Mouse (Mus musculus): ENCODE measurements around the gene Pknox2.

The Pknox2 gene

DNA sequence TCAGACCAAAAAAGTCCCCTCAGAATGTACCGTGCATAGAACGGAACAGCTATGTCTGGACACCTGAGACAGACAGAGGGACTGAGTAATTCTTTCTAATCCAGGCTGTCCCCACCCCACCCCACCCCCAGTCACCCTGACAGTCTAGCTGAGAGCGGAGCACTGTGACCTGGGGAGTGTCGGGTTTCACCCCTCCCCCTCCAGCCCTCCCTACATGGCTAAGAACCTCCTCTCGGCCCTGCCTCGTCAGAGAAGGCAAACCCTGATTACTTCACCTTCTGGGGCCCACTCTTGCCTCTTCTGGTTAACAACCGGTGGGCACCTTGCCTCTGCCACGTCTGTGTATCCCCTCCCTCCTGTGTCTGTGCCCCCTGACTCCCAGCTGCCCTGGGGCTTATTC, 7.7 kb downstream of the Pknox2 start:
- DNase-seq = peak; percentile 64 to 71

DNA sequence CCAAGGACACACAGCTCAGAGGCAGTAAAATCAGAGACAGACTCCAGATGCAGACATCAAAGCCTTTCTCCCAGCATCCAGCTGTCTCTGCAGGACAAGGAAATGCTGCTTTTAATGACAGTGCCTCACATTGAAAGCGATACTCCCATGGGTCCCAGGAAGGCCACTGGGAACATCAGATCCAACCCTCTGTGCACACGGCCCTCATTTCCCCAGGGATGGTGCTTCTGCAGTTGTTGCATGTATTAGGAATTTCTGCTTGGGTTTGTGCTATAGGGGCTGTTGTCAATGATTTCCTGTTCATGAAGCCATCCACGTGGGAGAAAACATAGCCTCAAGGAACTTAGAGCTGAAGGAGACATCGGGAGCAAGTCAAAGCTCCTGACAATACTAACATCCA, 8.3 kb downstream of the Pknox2 start:
- no peak for DNase-seq

DNA sequence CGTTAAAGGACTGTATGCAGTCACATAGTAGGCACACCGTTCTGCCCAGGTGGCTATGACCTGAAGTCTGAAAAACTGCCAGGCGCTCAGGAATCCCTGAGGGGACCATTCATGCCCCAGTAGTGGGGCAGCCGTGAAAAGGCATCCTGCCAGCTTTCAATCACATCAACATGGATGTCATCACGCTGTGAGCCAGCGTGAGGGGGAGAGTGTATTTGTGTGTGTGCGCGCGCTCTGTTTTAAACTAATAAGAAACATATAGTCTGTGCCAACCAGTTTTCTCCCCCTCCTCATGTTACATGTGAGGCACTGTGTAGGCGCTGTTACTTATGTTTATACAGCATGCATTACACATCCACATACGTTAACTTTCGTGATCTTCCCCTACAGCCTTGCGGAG, 10.9 kb downstream of the Pknox2 start:
- no peak for DNase-seq

DNA sequence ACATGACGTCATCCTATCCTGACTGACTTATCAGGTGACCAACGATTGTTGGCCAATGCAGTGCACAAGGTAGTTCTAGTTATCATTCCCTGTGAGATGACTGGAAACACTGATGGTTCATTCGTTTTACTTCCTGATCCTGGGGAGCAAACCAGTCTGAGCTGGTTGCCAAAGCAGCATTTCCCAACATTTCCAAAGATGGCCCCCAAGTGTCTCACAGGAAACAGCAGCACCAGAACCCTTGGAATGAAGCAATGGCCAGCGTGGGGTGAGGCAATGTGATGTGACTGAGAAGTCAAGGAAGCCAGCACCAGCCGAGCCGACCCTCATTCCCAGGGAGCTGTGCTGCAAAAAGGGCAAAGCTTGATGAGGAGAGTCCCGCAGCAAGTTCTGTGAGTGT, 13.7 kb downstream of the Pknox2 start:
- peak; percentile 17 to 35 for DNase-seq

DNA sequence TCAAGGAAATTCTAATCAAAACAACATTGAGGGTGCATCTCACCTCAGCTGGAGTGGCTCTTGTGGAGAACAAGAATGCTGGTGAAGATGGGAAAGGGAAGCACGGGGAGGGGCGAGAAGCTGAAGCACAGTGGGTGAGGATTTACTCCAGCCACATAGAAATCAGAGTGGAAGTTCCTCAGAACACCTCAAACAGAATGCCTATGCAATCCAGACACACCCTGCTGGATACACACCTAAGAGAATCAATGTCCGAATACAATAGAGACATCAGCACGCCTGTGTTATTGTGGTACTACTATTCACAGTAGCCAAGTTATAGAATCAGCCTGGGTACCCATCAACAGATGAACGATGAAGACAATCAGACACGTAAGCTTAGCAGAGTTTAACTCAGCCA, 18.2 kb downstream of the Pknox2 start:
- DNase-seq = no peak

DNA sequence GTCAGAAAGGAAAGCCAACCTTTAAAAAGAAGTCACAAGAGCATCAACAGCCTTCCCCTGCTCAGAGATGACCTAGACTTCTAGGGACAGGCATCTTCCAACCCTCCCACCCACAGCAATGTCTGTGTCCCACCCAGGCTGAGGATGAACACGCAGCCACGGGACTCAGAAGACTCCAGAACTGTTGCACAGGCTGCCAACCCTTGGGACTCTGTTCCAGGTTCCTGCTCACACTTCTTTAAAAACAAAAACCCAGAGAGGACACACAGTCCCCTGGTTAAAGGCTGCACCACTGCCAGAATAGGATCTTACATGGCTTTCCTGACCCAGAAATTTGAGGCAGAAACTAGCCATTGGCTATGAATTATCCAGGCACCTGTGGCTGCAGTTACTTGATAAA, 21.0 kb downstream of the Pknox2 start:
- DNase-seq = peak; percentile 25 to 50

DNA sequence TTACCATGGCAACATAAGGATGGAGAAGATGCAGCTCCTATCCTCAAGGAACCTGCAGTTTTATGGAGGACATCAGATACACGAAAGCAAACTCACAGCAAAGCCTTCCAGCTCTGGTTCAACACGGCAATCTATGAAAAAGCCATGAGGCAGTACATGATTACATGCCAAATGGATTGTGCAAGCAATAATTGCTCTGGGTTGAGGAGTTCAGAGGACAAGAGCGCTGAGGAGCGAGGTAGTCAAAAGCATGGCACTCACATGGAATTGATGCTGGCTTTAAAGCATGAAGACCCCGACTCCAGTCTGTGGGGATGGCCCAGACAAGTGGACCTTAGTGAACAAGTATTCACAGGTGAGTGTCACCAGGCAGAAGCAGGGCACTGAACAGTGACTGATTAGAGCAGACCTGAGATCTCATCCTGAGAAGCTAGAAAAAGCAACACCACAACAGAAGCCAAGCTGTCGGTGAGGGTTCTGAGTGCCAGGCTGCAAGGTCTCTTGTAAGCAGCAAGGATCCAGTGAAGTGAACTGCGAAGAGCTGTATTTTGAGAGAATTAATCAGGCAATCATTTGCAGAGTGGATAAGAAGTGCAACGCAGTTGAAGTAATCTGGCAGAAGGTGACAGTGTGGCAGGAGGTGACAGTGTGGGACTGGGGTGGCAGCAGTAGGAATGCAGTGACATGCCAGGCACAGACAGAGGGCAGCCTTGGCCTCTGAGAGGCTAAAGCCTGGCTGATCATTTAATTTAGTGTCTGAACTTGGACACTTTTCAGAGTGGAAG, 22.3 kb downstream of the Pknox2 start:
- peak in 1 of 2 experiments; percentile 38 for DNase-seq

DNA sequence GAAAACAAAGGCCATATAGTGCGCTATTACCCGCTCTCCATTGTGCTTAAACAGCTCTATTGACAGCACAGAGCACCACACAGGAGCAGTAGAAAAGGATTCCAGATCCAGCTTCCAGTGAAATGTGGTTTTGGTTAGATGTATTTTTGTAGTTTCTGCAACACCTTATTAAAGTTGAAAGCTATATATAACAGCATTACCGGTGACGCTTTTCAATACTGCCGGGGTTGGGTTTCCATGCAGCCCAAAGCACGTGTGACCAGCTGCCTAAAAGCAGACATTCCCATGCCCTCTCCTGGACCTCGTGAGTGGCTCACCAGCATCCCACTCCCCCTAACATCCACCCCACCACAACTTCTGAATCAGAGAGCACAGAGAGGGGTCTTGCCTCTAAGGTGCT, 23.8 kb downstream of the Pknox2 start:
- no peak for DNase-seq

DNA sequence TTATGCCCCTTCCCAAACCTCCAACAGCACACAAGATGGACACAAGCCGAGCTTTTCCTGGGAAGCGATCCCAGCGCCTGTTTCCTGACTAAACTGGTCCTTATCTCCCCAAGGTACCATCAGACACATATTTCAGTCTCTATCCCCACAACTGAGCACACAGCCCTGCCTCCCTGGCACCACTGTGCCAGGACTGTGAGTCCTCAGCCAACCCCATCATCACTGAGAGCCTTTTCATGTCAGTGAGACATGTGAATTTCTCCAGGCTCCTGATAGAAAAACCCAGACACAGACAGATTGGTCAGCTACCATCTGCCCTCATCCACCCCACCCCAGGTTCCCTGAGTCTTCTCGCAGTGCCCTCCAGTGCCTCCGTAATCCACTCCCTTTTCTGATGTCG, 24.2 kb downstream of the Pknox2 start:
- no peak for DNase-seq

DNA sequence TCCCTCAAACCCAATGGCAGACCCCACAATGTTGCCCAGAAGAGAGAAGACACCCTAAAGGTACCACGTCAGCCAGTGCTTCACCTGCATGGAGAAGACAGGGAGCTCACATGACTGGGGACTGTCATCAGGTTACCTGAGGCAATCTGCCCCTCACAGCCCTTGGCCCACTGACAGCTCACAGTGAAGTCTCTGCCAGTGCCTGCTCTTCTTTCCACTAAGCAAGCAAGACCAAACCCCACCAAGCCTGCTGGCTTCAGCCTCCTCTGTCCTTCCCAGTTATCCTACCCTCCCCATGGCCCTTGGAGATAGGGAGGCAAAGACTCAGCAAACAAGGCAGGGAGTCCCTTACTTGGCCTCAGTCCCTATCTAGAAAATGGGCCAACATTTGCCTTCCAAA, 24.8 kb downstream of the Pknox2 start:
- no peak for DNase-seq

DNA sequence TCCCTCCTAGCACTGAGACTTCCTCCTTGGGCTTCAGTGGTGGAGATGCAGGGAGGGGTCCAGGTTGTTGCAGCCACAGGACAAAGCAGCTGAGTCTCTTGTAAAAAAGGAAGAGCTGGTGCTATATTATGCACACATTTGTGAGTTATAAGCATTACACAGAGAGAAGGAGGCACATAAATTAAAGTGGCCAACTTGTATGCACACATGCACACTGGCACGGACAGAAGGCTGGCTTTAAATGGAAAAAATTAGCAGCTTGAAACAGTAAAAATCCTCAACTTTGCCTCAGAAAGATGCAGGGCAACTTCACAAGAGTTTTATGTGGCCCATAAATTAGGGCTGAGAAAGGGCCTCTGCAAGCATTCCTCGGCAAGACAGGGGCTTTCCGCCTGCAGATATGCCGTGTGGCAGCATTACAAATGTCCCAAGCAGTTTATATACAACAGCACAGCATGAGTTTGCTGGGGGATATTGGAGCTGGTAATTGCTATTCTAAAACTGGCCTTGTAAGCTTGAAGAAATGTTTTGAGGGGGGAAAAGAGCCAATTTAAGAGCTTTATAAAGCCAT, 25.4 kb downstream of the Pknox2 start:
- DNase-seq = no peak

DNA sequence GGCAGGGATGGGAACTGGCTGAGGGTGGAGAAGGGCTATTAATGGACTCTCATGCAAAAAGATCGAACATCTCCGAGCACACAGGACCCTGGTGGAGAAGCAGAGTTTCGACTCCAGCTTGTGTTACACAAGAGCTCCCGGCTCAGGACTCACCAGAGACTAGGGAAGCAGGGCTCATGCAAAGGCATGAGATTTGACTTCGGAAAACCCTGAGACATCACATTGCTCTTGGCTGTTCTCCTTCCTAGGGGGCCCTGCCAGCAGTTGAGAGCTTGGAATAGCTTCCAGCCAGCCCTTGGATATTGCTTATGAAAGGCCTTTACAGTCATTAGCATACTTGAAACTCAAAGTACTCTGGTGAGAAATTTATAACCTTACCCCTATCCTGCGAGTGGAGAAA, 26.4 kb downstream of the Pknox2 start:
- peak; percentile 41 to 56 for DNase-seq

DNA sequence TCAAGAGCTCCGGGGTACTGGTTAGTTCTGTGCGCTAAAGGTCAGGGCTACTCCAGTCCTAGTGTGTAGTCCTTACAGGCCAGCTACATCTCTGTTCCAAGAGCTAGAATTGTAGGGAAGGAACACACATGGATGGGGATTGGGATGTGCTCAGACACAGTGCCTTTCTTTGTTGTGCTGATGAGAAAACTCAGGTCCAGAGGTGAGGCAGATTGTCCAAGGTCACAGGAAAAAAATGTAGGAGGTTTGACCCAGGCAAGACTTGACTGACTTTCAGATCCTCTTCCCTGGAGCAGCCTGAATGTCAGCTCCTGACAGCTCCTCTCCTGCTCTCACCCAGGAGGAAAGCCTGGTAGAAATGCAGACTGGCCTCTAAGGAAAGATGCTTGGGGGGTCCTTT, 29.7 kb downstream of the Pknox2 start:
- no peak for DNase-seq

DNA sequence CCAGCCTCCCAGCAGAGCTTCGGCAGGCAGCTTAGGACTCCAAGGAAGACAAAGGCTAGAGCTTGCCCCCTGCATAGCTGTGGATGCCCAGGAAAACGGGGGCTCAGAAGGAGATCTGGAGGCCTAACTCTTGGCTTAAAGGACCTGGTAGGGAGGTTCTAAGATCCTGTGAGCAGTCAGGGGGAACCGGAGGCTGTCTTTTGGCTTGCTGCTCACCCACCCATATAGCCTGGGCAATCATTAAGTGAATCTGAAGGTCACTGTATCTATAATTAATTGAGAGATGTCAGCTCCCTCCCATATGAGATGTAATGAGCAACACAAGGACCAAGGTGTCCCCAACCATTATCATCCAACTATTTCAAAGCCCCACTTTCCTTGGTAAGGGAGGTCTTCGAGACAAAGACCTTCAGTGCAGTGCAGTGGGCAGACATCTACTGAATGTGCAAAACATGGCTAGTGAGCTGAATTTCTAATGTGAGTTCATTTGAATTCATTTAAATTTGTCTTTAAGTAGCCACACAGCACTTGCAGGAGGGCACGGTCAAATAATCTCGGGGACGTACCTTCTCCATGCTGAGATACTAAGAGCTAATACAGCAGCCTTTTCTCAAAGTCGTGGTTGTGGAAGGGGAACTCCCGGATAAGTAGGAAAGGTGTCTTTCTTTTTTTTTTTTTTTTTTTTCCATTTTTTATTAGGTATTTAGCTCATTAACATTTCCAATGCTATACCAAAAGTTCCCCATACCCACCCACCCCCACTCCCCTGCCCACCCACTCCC, 30.4 kb downstream of the Pknox2 start:
- no peak for DNase-seq

DNA sequence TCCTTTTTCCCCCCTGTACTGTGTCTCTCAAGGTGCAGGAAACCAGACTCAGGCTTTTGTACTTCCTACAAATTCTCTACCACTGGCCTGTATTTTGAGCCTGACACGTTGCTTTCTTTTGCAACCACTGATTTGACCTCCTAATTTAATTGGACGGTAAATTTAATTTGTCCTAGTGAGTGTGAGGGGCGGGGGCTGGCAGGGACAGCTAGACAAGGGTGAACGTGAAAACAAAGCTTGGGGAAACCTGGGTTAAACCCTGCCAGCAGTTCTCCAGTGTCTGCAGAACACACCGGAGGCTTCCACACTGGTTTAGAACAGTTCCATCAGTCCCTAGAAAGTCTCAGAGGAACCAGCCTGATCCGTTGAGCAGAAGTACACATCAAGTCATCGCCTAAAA, 31.4 kb downstream of the Pknox2 start:
- no peak for DNase-seq

DNA sequence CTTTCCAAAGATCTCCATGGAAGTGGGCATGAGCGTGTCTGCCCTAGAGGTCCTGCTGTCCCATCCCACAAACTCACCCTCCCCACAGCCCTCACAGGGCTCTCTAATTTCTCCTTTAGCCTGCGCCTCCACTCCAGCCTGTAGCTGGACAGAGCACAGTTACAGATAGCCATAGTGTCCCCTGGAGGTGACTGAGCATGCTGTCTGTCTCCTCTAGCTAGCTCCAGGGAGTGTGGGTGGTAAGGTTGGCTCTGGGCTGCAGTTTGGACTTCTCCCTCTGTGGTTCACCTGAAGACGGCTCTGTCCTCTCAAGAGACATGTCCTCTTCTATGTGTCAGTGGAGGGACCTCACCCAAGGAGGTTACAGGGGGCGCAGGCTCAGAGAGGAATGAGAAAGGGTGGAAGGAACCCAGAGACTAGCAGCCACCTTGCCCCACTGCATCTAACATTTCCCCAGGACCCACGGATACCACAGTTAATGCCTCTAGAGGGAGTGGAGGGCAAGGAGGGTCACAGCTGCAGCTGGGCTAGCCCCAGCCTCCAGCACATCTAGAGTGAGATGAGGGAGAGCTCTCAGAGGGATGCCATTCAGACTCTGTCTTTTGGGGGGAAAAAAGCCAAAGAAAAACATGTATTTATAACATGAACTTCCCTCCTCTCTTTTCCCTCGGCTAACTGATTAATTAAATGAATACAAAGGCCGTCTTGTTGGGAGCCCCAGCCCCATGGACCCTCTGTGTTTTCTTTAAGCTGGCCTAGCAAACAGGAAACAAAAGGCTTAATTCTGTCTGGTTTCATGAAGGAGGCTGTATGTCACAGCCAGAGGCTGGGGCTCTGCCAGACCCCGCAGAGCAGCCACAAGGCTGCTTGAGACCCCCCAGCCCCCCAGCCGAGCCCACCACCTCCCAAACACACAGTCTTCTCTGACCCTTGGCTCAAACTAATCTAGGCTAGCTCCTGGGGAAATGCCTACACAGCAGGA, 32.6 kb downstream of the Pknox2 start:
- no peak for DNase-seq

DNA sequence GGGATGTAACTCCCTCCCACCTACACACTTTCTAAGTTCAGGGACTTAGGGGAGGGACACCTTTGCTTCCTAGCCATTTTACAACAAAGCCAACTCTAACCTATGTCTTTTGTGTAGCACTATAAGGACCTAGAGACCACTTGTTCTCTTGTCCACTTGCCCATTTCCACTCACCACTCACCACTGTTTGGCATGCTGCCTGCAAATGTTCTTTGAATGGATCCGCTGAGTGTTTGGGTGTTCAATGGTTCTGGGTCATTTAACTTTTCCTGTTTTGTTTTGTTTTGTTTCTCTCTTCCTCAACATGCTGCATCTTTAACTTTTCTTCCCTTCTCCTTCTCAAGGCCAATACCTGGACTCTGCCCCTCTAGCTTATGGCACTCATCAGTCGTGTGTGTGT, 39.7 kb downstream of the Pknox2 start:
- DNase-seq = peak in 1 of 2 experiments; percentile 17

DNA sequence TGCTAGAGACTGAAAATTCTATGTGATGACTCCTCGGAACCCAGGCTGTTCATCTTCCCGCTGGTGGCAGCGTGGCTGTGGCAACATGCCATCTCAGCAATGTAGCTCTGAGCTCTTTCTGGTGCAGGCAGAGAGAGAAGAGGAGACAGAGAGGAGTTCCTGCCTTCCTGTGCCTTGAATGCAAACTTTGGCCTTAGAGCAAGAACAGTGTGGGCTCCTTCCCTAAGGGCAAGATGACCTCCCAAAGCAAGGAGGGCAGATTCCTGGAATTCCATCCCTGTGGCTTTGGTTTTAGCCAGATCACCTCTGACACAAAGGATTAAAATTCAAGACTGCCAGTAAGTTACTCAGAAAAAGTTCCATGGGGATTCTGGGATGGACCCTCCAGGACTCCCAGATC, 40.4 kb downstream of the Pknox2 start:
- no peak for DNase-seq

DNA sequence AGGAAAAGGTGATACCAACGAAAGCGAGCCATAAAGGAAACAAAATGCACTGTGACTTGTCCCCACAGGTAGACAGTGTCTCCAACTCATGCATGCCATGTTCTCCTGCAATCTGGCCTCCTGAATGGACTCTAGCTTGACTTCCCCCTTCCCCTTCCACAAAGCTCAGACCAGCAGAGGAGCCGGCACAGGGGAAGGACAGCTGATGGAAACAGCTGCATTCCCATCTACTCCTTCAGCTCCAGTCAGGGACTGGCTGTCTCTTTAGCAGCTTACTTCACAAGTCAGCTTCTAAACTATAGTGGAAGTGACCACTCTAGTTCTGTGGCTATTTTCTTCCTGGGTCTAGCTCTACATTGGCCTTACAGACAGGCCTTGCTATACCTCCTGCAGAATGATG, 43.0 kb downstream of the Pknox2 start:
- DNase-seq = no peak

DNA sequence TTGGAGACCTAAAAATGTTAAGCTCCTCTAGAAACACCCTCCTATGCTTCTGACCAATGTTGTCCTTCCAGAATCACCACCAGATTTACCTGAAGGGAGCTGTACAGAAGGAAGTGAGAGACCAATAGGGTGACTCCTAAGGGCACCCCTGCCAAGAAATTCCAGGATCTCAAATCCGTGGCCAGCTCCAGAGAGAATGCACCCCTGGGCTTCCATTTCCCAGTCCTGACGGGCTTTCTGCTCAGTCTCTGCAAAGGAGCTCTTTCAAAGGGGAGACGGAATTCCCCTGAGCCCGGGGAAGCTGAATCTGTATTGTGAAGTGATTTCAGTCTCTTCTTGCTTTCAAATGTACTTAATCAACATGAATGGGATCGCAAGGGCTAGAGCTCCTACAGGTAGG, 43.4 kb downstream of the Pknox2 start:
- DNase-seq = no peak

DNA sequence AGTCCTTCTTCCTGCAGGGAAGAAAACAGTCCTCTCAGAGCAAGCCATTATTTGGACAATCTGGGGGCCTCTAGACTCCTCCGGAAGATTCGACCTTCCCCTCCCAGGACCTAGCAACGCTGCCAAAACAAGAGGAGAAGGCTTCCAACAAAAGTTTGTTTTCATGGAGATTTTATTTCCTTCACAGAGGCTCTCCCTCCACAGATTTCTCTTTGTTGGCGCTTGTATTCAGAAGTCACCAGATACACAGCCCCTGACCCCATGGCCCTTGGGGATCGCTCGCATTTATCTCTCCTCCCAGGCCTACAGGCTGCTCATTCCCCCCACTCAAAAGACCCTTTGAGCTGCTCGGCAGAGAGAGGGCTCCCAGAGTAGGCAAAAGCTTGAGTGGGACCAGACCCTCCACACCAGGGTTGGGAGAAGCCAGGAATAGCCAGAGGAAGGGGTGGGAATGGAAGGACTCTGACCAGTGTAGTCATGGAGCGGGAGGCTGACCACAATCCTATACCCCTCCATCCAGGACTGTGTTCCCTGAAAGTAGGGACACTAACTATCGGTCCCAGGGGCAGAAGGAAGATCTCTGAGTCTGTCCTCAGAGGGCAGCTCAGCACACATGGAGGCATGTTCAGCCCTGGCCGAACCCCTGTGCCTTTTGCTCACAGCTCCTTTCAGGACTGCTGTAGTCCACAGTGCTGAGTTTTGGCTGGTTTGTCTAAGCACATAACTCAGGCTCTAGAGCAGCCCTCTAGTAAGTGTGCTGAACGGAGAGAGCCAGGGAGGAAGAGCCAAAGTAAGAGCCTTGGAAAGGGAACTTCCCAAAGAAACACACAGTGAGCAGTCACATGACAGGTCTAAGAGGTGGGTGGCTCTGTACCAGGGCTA, 45.9 kb downstream of the Pknox2 start:
- no peak for DNase-seq

DNA sequence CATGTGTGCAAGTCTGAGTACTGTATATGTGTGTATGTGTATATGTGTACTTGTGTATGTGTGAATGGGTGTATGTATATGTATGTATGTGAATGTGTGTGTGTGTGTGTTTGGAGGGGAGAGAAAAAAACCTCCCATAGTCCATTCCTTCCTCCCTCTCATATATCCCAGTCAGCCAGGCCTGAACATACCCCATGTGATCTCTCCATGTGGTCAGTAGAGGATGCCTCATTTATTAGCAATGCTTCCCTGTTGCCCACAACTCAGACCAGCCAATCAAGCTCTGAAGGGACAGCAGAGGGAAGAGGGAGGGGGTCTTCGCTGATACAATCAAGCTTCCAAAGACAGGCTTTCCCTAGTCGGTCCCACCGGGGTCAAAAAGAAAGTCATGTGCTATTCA, 47.6 kb downstream of the Pknox2 start:
- no peak for DNase-seq
